Mouse (Mus musculus) kidney, adult 2 months (tissue): Measurements from ENCODE around the gene Lipe. TPM values are rescaled to one million over a fixed set of nuclear protein-coding genes. Genes with fewer than 3 reads are reported as not detected.

Source experiments
- DNase-seq: peaks from one replicate; pipeline ENCODE4 v3.0.0; 2021
- H3K27ac ChIP-seq: fragments of 200-500 bp; 2 replicates; pipeline ENCODE4 v1.5.1; 2012; ENCODE audit warnings: low read depth, low read length, control low read depth, inconsistent platforms; ENCODE audit not compliant: insufficient read depth
- H3K27me3 ChIP-seq: fragments of 200-500 bp; replicated peaks from 2 replicates; pipeline ENCODE4 v1.6.1; 2012; ENCODE audit warnings: mild to moderate bottlenecking, moderate library complexity, low read length, inconsistent platforms; ENCODE audit not compliant: control insufficient read depth, insufficient read depth
- H3K36me3 ChIP-seq: fragments of 200-500 bp; 2 replicates; pipeline ENCODE4 v1.6.1; 2012; ENCODE audit warnings: mild to moderate bottlenecking, moderate library complexity, low read length, inconsistent platforms; ENCODE audit not compliant: control insufficient read depth, insufficient read depth
- H3K4me1 ChIP-seq: fragments of 200-500 bp; 2 replicates; pipeline ENCODE4 v1.6.1; 2011; ENCODE audit warnings: low read length; ENCODE audit not compliant: control insufficient read depth, insufficient read depth
- H3K4me3 ChIP-seq: fragments of 200-500 bp; 2 replicates; pipeline ENCODE4 v1.5.1; 2011; ENCODE audit warnings: mild to moderate bottlenecking, low read depth, low read length, control low read depth; ENCODE audit not compliant: insufficient read depth
- CTCF ChIP-seq: fragments of 200-500 bp; conservative IDR thresholded peaks from 2 replicates; pipeline ENCODE4 v1.5.1; 2011; ENCODE audit warnings: low read depth, mild to moderate bottlenecking, control low read depth, low read length, moderate library complexity, mixed read lengths; ENCODE audit not compliant: insufficient read depth, insufficient read length
- POLR2A ChIP-seq: fragments of 200-500 bp; IDR thresholded peaks from one replicate; pipeline ENCODE4 v1.6.1; 2011; ENCODE audit warnings: low read depth, low read length, control low read depth
- WGBS: fragments of 180-500 bp; shearing (Covaris S2); methylation state at CpG from one replicate; pipeline ENCODE4 v1.1.7; 2018; 5-methylcytosine and 5-hydroxymethylcytosine counted together
- polyA plus RNA-seq: library from polyadenylated mRNA; depleted of rRNA; stranded (reverse); fragments of >200 nt; gene quantifications from 2 replicates; pipeline ENCODE4 v1.2.3, GENCODE M21; 2012

The Lipe gene
- polyA plus RNA-seq, 1 experiment, result 63.8 TPM

- 86% methylated on average over 13 of the region's 13 CpGs for WGBS
- TF ChIP-seq POLR2A, result no peak
- no peak for TF ChIP-seq CTCF
- no peak overlapping the region for H3K27ac ChIP-seq
Observed at GRCm38 (mm10) chr7:25378181-25379100, 20.1 kb downstream of the Lipe start.

DNA sequence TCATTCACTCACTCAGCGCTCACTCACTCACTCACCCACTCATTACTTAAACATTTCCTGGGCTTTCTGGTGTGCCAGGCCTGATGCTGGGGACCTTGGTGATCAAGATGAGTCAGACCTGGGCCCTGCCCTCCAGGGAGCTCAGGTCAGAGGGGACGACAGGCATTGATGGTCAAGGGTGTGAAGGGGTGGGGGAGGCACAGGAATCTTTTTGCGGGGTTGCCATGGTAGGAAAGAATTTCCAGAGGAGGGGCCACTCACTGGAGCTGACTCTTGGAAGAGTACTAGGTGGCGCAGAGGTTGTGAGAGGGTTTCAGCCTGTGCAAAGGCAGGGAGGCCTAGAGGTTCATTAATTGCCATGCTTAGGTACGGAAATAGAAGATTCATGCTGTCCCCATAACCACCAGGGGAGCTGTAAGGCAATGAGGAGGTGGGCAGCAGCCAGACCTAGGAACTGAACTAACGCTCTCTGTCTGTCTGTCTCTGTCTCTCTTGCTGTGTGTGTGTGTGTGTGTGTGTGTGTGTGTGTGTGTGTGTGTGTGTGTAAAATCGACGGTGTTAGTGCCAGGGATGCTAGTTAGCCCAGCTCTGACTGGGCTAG, 21.3 kb downstream of the Lipe start:
- H3K4me3 ChIP-seq, result no peak overlapping the region

More at GRCm38 (mm10) chr7:25378181-25379100, 20.1 kb downstream of the Lipe start:
- Histone ChIP-seq H3K27me3 (no peaks in the 10 kb centered on the region), H3K4me3 (no peak overlapping the region), H3K4me1 (no peaks in the 10 kb centered on the region; the same call in 1 of the 2 replicates), H3K36me3 (no peaks in the 10 kb centered on the region)
- no peak for DNase-seq

GRCm38 (mm10) chr7:25376556-25376955, 22.0 kb downstream of the Lipe start:
- H3K27ac ChIP-seq, result no peak overlapping the region
- DNase-seq, result peak; percentile 95
- no peaks in the 10 kb centered on the region for H3K27me3 ChIP-seq
- peak overlapping the region; percentile 24 for H3K4me3 ChIP-seq
- WGBS, result 11% methylated on average over 17 of the region's 17 CpGs
- H3K36me3 ChIP-seq, result no peaks in the 10 kb centered on the region
- TF ChIP-seq CTCF, result no peak
- TF ChIP-seq POLR2A, result no peak
- no peaks in the 10 kb centered on the region; the same call in 1 of the 2 replicates for H3K4me1 ChIP-seq

More for the DNA sequence above, 21.3 kb downstream of the Lipe start:
- 59% methylated on average over 8 of the region's 8 CpGs for WGBS
- Histone ChIP-seq H3K27me3 (no peaks in the 10 kb centered on the region), H3K27ac (no peak overlapping the region), H3K4me1 (no peaks in the 10 kb centered on the region; the same call in 1 of the 2 replicates), H3K36me3 (no peaks in the 10 kb centered on the region)
- no peak for DNase-seq
- no peak for TF ChIP-seq POLR2A
- TF ChIP-seq CTCF, result 0 out of 2 replicates have a peak, but pooled peaks have one; percentile 23

DNA sequence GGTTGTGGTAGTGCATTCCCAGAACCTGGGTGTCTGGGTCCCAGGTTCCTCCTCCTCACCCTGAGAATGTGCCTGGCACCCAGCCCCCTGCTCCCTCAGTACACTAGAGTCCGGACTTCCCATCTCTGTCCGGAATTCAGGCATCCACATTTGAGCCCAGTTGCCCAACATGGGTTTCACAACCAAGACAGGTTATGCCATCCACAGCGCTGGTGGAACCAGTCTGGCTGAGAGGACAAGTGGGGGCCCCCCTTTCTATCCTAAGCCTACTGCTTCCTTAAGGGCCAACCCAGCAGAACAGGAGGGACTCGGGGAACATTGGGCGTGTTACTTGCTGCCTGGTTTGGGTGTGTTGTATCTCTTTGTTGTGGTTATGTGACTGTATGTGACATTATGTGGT, 26.1 kb downstream of the Lipe start:
- Histone ChIP-seq H3K4me1 (no peaks in the 10 kb centered on the region), H3K27me3 (no peaks in the 10 kb centered on the region), H3K36me3 (no peaks in the 10 kb centered on the region), H3K27ac (no peak overlapping the region), H3K4me3 (no peak overlapping the region)
- no peak for DNase-seq
- TF ChIP-seq CTCF (no peak), POLR2A (no peak)
- 87% methylated on average over 5 of the region's 5 CpGs for WGBS

DNA sequence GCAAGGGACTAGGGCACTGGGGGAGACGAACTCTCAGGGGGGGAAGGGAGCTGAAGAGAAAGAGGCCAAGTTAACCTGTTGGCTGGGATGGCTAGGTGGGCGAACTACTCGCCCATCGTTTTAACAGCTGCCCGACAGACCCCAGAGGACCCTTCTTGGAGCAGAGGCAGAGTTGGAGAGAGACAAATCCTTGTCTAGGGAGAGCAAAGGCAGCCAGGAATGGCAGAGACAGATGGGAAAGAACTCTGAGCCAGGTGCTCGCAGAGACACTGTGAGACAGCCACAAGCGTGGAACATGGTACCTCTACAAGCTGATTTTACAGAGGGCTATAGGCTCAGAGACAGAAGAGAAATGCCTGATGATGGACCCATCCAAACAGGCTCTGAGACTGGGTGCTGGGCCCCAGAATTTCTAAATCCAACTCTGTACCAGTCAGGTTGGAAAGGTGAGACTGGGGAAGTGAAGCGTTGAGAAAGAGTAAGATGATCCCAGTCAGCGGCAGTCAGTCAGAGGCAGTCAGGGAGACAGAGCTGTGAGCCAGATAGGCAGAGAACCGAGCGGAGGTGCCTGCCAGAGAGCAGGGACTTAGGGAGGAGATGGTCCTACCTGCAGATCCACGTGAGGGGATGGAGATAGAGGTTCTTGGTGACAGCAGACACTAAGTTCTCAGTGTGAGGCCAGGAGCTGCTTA, 29.3 kb downstream of the Lipe start, which contains the start of gene Cnfn:
TSS of gene Cnfn (minus strand) at position 667 of the 692 bp plus-strand sequence.
- Histone ChIP-seq H3K27ac (no peak within 1 kb of the TSS), H3K4me3 (no peak within 1 kb of the TSS), H3K27me3 (no peaks in the 10 kb centered on the region), H3K4me1 (no peaks in the 10 kb centered on the region), H3K36me3 (no peaks in the 10 kb centered on the region)
- no peak for TF ChIP-seq POLR2A
- no peak for TF ChIP-seq CTCF
- WGBS, result 51% methylated on average over 12 of the region's 12 CpGs
- no peak for DNase-seq

GRCm38 (mm10) chr7:25368333-25368732, 30.2 kb downstream of the Lipe start:
- Histone ChIP-seq H3K4me3 (no peak overlapping the region), H3K36me3 (no peaks in the 10 kb centered on the region), H3K4me1 (no peaks in the 10 kb centered on the region), H3K27me3 (no peaks in the 10 kb centered on the region), H3K27ac (no peak overlapping the region)
- no peak for TF ChIP-seq POLR2A
- TF ChIP-seq CTCF, result no peak
- 24% methylated on average over 12 of the region's 12 CpGs for WGBS
- DNase-seq, result no peak
